Mouse (Mus musculus): Measurements from ENCODE around the gene Cnnm3. TPM values are rescaled to one million over a fixed set of nuclear protein-coding genes. Genes with fewer than 3 reads are reported as not detected.
"Not testable (repeated sequence)": the region's sequence is repeated elsewhere in the genome, so short reads cannot be mapped to it uniquely, and the experiment has no call there.

Gene Cnnm3
- polyA plus RNA-seq, 1 experiment from 2014 or later = 3.6 TPM

GRCm38 (mm10) chr1:36530962-36531361 lies 19.3 kb downstream of the Cnnm3 start:
- Histone ChIP-seq H3K36me3 (peaks cover 37% of the 10 kb centered on the region), H3K27me3 (ENCODE audit: low read depth, poor library complexity, severe bottlenecking) (no peaks in the 10 kb centered on the region), H3K9me3 (replicated peaks) (no peaks in the 10 kb centered on the region), H3K27ac (no peak overlapping the region), H3K4me3 (no peak overlapping the region), H3K4me1 (no peaks in the 10 kb centered on the region)
- WGBS = 96% methylated on average over 7 of the region's 7 CpGs
- no peak for DNase-seq (ENCODE audit: low spot score)

- H3K4me1 ChIP-seq = 0 out of 2 replicates have a peak, but pooled peaks cover 3% of the 10 kb centered on the region
- no peaks in the 10 kb centered on the region for H3K9me3 ChIP-seq (replicated peaks)
- H3K27ac ChIP-seq = no peak overlapping the region
- no peak overlapping the region for H3K4me3 ChIP-seq
- no peak for DNase-seq (ENCODE audit: low spot score)
- WGBS = 92% methylated on average over 12 of the region's 12 CpGs
- H3K27me3 ChIP-seq (ENCODE audit: low read depth, poor library complexity, severe bottlenecking) = no peaks in the 10 kb centered on the region
- H3K36me3 ChIP-seq = peaks cover 33% of the 10 kb centered on the region
These were observed 19.8 kb downstream of the Cnnm3 start for GRCm38 (mm10) chr1:36531461-36531860.

- Histone ChIP-seq H3K36me3 (peaks cover 23% of the 10 kb centered on the region), H3K4me3 (no peak overlapping the region), H3K27me3 (ENCODE audit: low read depth, poor library complexity, severe bottlenecking) (no peaks in the 10 kb centered on the region), H3K27ac (no peak overlapping the region; the same call in 1 of the 2 replicates), H3K9me3 (replicated peaks) (no peaks in the 10 kb centered on the region), H3K4me1 (0 out of 2 replicates have a peak, but pooled peaks cover 3% of the 10 kb centered on the region)
- no peak for DNase-seq (ENCODE audit: low spot score)
- WGBS = 84% methylated on average over 6 of the region's 6 CpGs
These were observed 21.9 kb downstream of the Cnnm3 start for GRCm38 (mm10) chr1:36533546-36533945.

GRCm38 (mm10) chr1:36534595-36535058 lies 23.0 kb downstream of the Cnnm3 start:
- no peak for DNase-seq (ENCODE audit: low spot score)
- Histone ChIP-seq H3K4me3 (no peak overlapping the region), H3K9me3 (replicated peaks) (no peaks in the 10 kb centered on the region), H3K27me3 (ENCODE audit: low read depth, poor library complexity, severe bottlenecking) (no peaks in the 10 kb centered on the region), H3K4me1 (0 out of 2 replicates have a peak, but pooled peaks cover 9% of the 10 kb centered on the region), H3K36me3 (peaks cover 32% of the 10 kb centered on the region), H3K27ac (no peak overlapping the region)
- WGBS = 73% methylated on average over 6 of the region's 6 CpGs

- no peak overlapping the region for H3K27ac ChIP-seq
These were observed 24.1 kb downstream of the Cnnm3 start for GRCm38 (mm10) chr1:36535477-36536396.

GRCm38 (mm10) chr1:36536397-36536728 lies 24.7 kb downstream of the Cnnm3 start:
- 78% methylated on average over 8 of the region's 8 CpGs for WGBS
- H3K27me3 ChIP-seq (ENCODE audit: low read depth, poor library complexity, severe bottlenecking) = no peaks in the 10 kb centered on the region
- H3K9me3 ChIP-seq (replicated peaks) = no peaks in the 10 kb centered on the region
- H3K4me1 ChIP-seq = 0 out of 2 replicates have a peak, but pooled peaks cover 10% of the 10 kb centered on the region
- no peak overlapping the region for H3K4me3 ChIP-seq
- DNase-seq (ENCODE audit: low spot score) = no peak
- H3K36me3 ChIP-seq = peaks cover 39% of the 10 kb centered on the region
- H3K27ac ChIP-seq = no peak overlapping the region

More at GRCm38 (mm10) chr1:36535477-36536396, 24.1 kb downstream of the Cnnm3 start:
- H3K36me3 ChIP-seq = peaks cover 39% of the 10 kb centered on the region
- no peaks in the 10 kb centered on the region for H3K9me3 ChIP-seq (replicated peaks)
- 0 out of 2 replicates have a peak, but pooled peaks cover 10% of the 10 kb centered on the region for H3K4me1 ChIP-seq
- H3K27me3 ChIP-seq (ENCODE audit: low read depth, poor library complexity, severe bottlenecking) = no peaks in the 10 kb centered on the region
- 85% methylated on average over 11 of the region's 11 CpGs for WGBS
- no peak for DNase-seq (ENCODE audit: low spot score)
- no peak overlapping the region for H3K4me3 ChIP-seq

- not testable (repeated sequence) for H3K27ac ChIP-seq
These were observed 25.1 kb downstream of the Cnnm3 start, which contains the start of gene Ankrd23 for GRCm38 (mm10) chr1:36536783-36537182. Gene Ankrd23, minus strand, starts transcription at chr1:36536883.

GRCm38 (mm10) chr1:36538727-36539126 lies 27.1 kb downstream of the Cnnm3 start:
- WGBS = 89% methylated on average over 4 of the region's 4 CpGs
- Histone ChIP-seq H3K4me1 (peaks cover 12% of the 10 kb centered on the region; the same call in 1 of the 2 replicates), H3K9me3 (replicated peaks) (no peaks in the 10 kb centered on the region), H3K36me3 (peaks cover 45% of the 10 kb centered on the region), H3K4me3 (no peak overlapping the region), H3K27me3 (ENCODE audit: low read depth, poor library complexity, severe bottlenecking) (no peaks in the 10 kb centered on the region), H3K27ac (no peak overlapping the region)
- no peak for DNase-seq (ENCODE audit: low spot score)

More at GRCm38 (mm10) chr1:36536783-36537182, 25.1 kb downstream of the Cnnm3 start, which contains the start of gene Ankrd23:
- not testable (repeated sequence) for H3K27me3 ChIP-seq (ENCODE audit: low read depth, poor library complexity, severe bottlenecking); H3K4me1 ChIP-seq; H3K9me3 ChIP-seq (replicated peaks); DNase-seq (ENCODE audit: low spot score); H3K4me3 ChIP-seq
- H3K36me3 ChIP-seq = peaks cover 39% of the 10 kb centered on the region
- 95% methylated on average over 9 of the region's 9 CpGs for WGBS

GRCm38 (mm10) chr1:36539186-36539585 lies 27.5 kb downstream of the Cnnm3 start, which contains the start of gene Gm42417:
Gene Gm42417, minus strand, starts transcription at chr1:36539429.
- peaks cover 17% of the 10 kb centered on the region; the same call in 1 of the 2 replicates for H3K4me1 ChIP-seq
- 38% methylated on average over 9 of the region's 9 CpGs for WGBS
- no peak for DNase-seq (ENCODE audit: low spot score)
- no peaks in the 10 kb centered on the region for H3K9me3 ChIP-seq (replicated peaks)
- peaks cover 45% of the 10 kb centered on the region for H3K36me3 ChIP-seq
- H3K4me3 ChIP-seq = no peak within 1 kb of the TSS
- H3K27me3 ChIP-seq (ENCODE audit: low read depth, poor library complexity, severe bottlenecking) = no peaks in the 10 kb centered on the region
- H3K27ac ChIP-seq = no peak within 1 kb of the TSS

- Histone ChIP-seq H3K9me3 (replicated peaks) (no peaks in the 10 kb centered on the region), H3K4me3 (no peak overlapping the region), H3K36me3 (peaks cover 45% of the 10 kb centered on the region), H3K4me1 (peaks cover 17% of the 10 kb centered on the region; the same call in 1 of the 2 replicates), H3K27ac (no peak overlapping the region), H3K27me3 (ENCODE audit: low read depth, poor library complexity, severe bottlenecking) (no peaks in the 10 kb centered on the region)
- 92% methylated on average over 11 of the region's 11 CpGs for WGBS
- no peak for DNase-seq (ENCODE audit: low spot score)
These were observed 28.5 kb downstream of the Cnnm3 start for GRCm38 (mm10) chr1:36540132-36540531.

GRCm38 (mm10) chr1:36540807-36541206 lies 29.1 kb downstream of the Cnnm3 start:
- H3K9me3 ChIP-seq (replicated peaks) = no peaks in the 10 kb centered on the region
- no peak overlapping the region for H3K27ac ChIP-seq
- no peak for DNase-seq (ENCODE audit: low spot score)
- 92% methylated on average over 12 of the region's 12 CpGs for WGBS
- H3K4me3 ChIP-seq = no peak overlapping the region
- peaks cover 17% of the 10 kb centered on the region; the same call in 1 of the 2 replicates for H3K4me1 ChIP-seq
- H3K27me3 ChIP-seq (ENCODE audit: low read depth, poor library complexity, severe bottlenecking) = no peaks in the 10 kb centered on the region
- peaks cover 45% of the 10 kb centered on the region for H3K36me3 ChIP-seq

GRCm38 (mm10) chr1:36541844-36542243 lies 30.2 kb downstream of the Cnnm3 start:
- H3K36me3 ChIP-seq = peaks cover 45% of the 10 kb centered on the region
- 96% methylated on average over 16 of the region's 16 CpGs for WGBS
- no peaks in the 10 kb centered on the region for H3K9me3 ChIP-seq (replicated peaks)

GRCm38 (mm10) chr1:36542925-36543324 lies 31.3 kb downstream of the Cnnm3 start:
- 94% methylated on average over 9 of the region's 9 CpGs for WGBS
- H3K36me3 ChIP-seq = peaks cover 42% of the 10 kb centered on the region
- no peak overlapping the region for H3K27ac ChIP-seq

More at GRCm38 (mm10) chr1:36541844-36542243, 30.2 kb downstream of the Cnnm3 start:
- Histone ChIP-seq H3K4me3 (no peak overlapping the region), H3K4me1 (peaks cover 22% of the 10 kb centered on the region), H3K27me3 (ENCODE audit: low read depth, poor library complexity, severe bottlenecking) (no peaks in the 10 kb centered on the region), H3K27ac (no peak overlapping the region)
- DNase-seq (ENCODE audit: low spot score) = no peak

More at GRCm38 (mm10) chr1:36542925-36543324, 31.3 kb downstream of the Cnnm3 start:
- Histone ChIP-seq H3K4me1 (peaks cover 31% of the 10 kb centered on the region), H3K9me3 (replicated peaks) (no peaks in the 10 kb centered on the region), H3K4me3 (no peak overlapping the region), H3K27me3 (ENCODE audit: low read depth, poor library complexity, severe bottlenecking) (no peaks in the 10 kb centered on the region)
- DNase-seq (ENCODE audit: low spot score) = no peak
